Mouse (Mus musculus) thymus, adult 2 months (tissue): ENCODE data around the gene Adam17. TPM values are rescaled to one million over a fixed set of nuclear protein-coding genes. Genes with fewer than 3 reads are reported as not detected.
A peak's percentile ranks its signal among the peaks of the same experiment; 100 is the strongest.

Source experiments
- DNase-seq: peaks from one replicate; pipeline ENCODE4 v3.0.0; 2021
- H3K27ac ChIP-seq: fragments of 200-500 bp; 2 replicates; pipeline ENCODE4 v1.5.1; 2012; ENCODE audit warnings: low read length, control low read depth; ENCODE audit not compliant: control insufficient read depth, insufficient read depth
- H3K27me3 ChIP-seq: fragments of 200-500 bp; 2 replicates; pipeline ENCODE4 v1.6.1; 2012; ENCODE audit warnings: mild to moderate bottlenecking, low read length, moderate library complexity, mixed read lengths; ENCODE audit not compliant: control insufficient read depth, insufficient read depth
- H3K36me3 ChIP-seq: fragments of 200-500 bp; 2 replicates; pipeline ENCODE4 v1.6.1; 2012; ENCODE audit warnings: mild to moderate bottlenecking, low read length, moderate library complexity; ENCODE audit not compliant: control insufficient read depth, insufficient read depth
- H3K4me1 ChIP-seq: fragments of 200-500 bp; replicated peaks from 2 replicates; pipeline ENCODE4 v1.6.1; 2012; ENCODE audit warnings: low read length; ENCODE audit not compliant: control insufficient read depth, insufficient read depth
- H3K4me3 ChIP-seq: fragments of 200-500 bp; 2 replicates; pipeline ENCODE4 v1.5.1; 2012; ENCODE audit warnings: mild to moderate bottlenecking, low read length, control low read depth, moderate library complexity; ENCODE audit not compliant: control insufficient read depth, insufficient read depth
- CTCF ChIP-seq: fragments of 200-500 bp; IDR thresholded peaks from 2 replicates; pipeline ENCODE4 v1.5.1; 2012; ENCODE audit warnings: mild to moderate bottlenecking, control low read depth, low read length, moderate library complexity, borderline replicate concordance; ENCODE audit not compliant: control insufficient read depth, poor library complexity, insufficient read depth; ENCODE audit errors: extremely low read depth
- POLR2A ChIP-seq: fragments of 200-500 bp; IDR thresholded peaks from 2 replicates; pipeline ENCODE4 v1.6.1; 2012; ENCODE audit warnings: mild to moderate bottlenecking, low read length, control low read depth, moderate library complexity; ENCODE audit not compliant: control insufficient read depth, poor library complexity, insufficient read depth; ENCODE audit errors: extremely low read depth
- WGBS: fragments of 180-500 bp; shearing (Covaris S2); methylation state at CpG from one replicate; pipeline ENCODE4 v1.1.7; 2018; 5-methylcytosine and 5-hydroxymethylcytosine counted together
- polyA plus RNA-seq: library from polyadenylated mRNA; depleted of rRNA; stranded (reverse); fragments of >200 nt; gene quantifications from 2 replicates; pipeline ENCODE4 v1.2.3, GENCODE M21; 2012

Adam17 gene
- polyA plus RNA-seq, 1 experiment = 41.5 TPM

DNA sequence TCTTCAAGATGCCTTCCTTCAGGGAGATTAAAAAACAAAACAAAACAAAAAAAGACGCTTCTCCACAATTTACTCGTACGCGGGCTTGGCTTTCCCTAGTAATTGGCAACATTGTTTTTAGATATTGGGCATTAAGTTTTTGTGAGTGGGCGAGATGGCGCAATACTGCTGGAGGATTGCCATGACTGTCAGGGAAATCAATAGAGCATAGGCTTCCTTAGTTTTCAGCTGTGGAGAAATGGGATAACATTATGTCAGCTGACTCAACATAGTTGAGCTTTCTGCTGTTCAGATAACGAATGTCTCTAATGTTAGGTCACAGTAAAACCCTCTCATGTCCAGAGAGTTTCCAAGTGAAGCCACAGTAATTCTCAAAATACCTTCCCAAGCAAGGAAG is 56.6 kb downstream of the Adam17 start:
- Histone ChIP-seq H3K27ac (no peak overlapping the region), H3K27me3 (no peaks in the 10 kb centered on the region), H3K36me3 (peaks cover 9% of the 10 kb centered on the region; the same call in 1 of the 2 replicates), H3K4me1 (peaks cover 4% of the 10 kb centered on the region; the same call in 1 of the 2 replicates), H3K4me3 (no peak overlapping the region)
- WGBS = 65% methylated on average over 7 of the region's 7 CpGs
- TF ChIP-seq CTCF (no peak), POLR2A (no peak)
- DNase-seq = no peak

DNA sequence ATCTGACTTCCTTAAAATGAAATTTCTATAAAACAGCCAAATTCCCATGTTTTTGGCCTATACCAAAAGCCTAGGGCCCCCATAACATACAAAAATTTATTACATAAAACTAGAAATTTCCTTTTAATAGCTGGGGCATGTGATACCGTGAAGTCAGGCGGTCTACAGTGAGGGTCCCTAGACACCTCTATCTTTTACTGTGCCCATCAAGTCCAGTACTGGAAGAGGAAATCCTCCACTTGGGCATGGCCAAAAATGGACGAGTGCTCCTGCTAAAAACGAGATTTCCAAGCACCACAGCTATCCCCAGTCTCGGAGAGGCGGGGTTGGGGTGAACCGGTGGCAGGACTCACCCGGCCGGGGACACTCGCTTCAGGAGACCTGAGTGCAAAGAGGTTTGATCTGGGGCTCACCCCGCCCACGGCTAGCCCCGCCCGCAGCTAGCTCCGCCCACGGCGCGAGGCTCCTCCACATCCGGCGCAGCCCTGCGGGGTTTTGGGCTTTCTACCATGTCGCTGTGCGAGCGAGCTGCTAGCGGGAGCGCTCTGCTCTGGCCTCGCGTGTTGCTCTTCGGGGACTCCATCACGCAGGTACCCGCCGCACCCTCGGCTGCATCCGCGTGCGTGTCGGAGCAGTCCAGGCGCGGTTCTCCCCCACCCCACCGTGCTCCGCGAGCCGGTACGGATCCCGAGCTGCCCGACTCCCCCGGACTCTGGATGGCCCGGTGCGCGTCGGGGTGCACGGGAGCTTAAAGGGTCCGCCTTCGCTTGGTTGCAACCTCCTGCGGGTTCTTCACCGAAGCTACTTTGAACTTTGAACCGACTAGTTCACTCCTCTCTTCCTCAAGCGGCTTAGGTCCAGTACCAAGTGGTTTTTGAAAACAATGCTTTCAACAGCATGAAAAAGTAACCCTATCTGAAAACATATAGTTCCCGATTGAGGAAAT is 57.2 kb downstream of the Adam17 start, which contains the start of gene Iah1:
Gene Iah1 (plus strand): TSS at position 467 of the 946 bp plus-strand sequence.
- DNase-seq = peak; percentile 91
- TF ChIP-seq POLR2A = peak; percentile 79
- TF ChIP-seq CTCF = no peak
- no peaks in the 10 kb centered on the region for H3K27me3 ChIP-seq
- peaks cover 4% of the 10 kb centered on the region; the same call in 1 of the 2 replicates for H3K4me1 ChIP-seq
- peak within 1 kb of the TSS; percentile 67 for H3K4me3 ChIP-seq
- peaks cover 10% of the 10 kb centered on the region for H3K36me3 ChIP-seq
- WGBS = 2% methylated on average over 59 of the region's 59 CpGs
- H3K27ac ChIP-seq = peak within 1 kb of the TSS; percentile 41

DNA sequence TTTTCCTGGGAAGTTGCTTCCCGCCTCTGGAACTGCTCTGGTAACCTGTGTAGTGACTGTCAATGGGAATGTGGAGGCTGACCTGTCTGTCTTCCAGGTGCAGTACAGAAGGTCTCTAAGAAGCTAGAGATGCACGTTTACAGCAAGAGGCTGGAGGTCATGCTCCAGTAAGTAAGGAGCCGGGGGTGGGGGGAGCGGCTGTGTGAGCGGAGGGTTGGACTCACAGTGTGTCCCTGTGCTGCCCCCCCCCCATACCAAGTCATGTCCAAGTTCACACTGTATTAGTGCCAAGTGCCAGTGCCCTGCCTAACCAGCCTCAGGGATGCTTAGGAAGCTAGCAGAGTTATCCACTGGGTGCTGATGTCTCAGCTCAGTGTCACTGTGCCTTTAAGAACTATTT is 61.2 kb downstream of the Adam17 start:
- no peak for DNase-seq
- WGBS = 95% methylated on average over 5 of the region's 5 CpGs
- TF ChIP-seq POLR2A = no peak
- no peak for TF ChIP-seq CTCF
- Histone ChIP-seq H3K27me3 (no peaks in the 10 kb centered on the region), H3K4me3 (no peak overlapping the region), H3K36me3 (peaks cover 45% of the 10 kb centered on the region), H3K4me1 (peaks cover 2% of the 10 kb centered on the region; the same call in 1 of the 2 replicates), H3K27ac (no peak overlapping the region)

DNA sequence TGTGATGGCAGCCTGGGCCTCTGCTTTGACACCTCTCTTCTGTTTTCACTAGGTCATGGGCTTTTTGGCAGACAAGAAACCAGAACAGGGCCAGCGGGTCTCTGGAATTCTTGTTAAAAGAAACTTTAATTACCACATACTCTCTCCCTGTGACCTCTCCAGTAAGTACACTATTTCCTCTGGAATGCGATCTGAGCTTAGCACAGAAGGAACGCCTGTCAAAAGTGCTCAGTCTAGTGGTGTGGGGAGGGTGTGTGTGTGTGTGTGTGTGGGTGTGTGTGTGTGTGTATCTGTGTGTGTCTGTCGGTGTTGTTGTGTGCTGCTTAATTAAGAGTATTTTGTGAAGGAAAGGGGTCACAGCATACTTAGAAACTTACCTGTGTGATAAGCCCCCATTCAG is 66.7 kb downstream of the Adam17 start:
- no peak overlapping the region for H3K27ac ChIP-seq
- no peaks in the 10 kb centered on the region for H3K4me1 ChIP-seq
- TF ChIP-seq POLR2A (no peak), CTCF (no peak)
- peaks cover 77% of the 10 kb centered on the region for H3K36me3 ChIP-seq
- DNase-seq = no peak
- 97% methylated on average over 4 of the region's 4 CpGs for WGBS
- no peaks in the 10 kb centered on the region for H3K27me3 ChIP-seq
- no peak overlapping the region for H3K4me3 ChIP-seq

DNA sequence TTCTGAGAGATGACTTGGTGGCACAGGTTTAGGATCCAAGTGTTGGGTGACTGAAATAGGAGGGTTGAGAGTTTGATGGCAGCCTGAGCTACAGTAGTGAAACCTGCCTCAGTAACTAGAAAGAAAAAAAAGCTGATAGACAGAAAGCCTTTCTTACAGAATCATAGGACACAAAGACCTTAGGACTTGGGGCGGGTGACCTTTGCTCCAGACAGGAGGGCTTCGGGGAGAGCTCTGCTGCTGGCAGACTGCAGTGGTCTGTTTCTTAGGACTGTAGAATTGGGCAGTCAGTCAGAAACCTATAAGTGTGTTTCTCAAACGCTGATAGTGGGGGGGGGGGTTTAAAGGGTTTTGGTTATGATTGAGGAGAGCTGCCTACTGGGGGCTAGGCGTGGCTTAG is 67.7 kb downstream of the Adam17 start:
- Histone ChIP-seq H3K4me1 (no peaks in the 10 kb centered on the region), H3K4me3 (no peak overlapping the region), H3K27ac (no peak overlapping the region), H3K27me3 (no peaks in the 10 kb centered on the region), H3K36me3 (peaks cover 78% of the 10 kb centered on the region)
- no peak for DNase-seq
- 98% methylated on average over 4 of the region's 4 CpGs for WGBS
- TF ChIP-seq POLR2A (no peak), CTCF (no peak)

DNA sequence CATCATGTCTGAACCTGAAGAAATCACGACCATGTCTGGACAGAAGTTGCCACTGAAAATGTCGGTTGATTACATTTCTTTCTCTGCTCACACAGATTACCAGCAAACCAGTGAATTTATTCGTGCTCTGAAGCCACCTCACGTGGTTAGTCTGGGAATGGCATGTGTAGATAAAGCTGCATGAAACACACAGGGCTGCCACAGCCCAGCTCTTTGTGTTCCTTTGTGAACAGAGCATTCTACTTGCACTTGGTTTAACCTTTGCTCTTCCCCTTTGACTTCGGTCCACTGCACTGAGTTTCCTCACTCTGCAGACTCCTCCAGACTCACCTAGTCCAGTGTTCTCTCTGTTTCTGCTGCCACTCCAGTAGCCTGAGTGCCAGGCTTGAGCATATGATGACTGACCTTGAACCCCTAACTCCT is 71.1 kb downstream of the Adam17 start:
- Histone ChIP-seq H3K27ac (no peak overlapping the region), H3K4me1 (no peaks in the 10 kb centered on the region), H3K27me3 (no peaks in the 10 kb centered on the region), H3K4me3 (no peak overlapping the region), H3K36me3 (peaks cover 78% of the 10 kb centered on the region)
- TF ChIP-seq POLR2A (no peak), CTCF (no peak)
- 89% methylated on average over 5 of the region's 5 CpGs for WGBS
- DNase-seq = no peak
